ENCODE assay signal across 7 mouse cellular contexts in the genomic region with DNA sequence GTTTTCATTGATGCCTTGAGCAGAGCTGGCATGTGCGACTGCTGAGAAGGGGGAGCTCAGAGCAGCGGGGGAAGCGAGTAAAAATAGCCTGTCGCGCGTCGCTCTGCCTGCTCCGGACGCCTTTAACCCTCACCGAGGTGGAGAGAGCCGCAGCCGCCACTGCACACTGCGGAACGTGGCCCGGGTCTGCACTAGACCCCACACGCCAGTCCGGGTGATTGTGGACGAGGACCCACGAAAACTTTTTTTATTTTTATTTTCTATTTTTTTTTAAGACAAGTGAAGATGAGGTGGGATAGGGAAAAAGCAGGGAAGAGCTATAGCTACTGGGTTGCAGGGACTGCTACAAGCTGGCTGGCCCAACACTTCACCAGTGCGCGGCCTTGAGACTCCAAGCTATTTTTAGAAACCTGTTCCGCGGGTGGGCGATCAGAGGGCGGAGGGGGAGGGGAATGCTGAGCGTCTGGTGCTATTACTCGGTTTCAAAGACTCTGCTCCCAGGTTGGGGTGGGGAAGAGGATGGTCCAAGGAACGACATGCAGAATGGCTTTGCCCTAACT. TPM values are rescaled to one million over a fixed set of nuclear protein-coding genes. Genes with fewer than 3 reads are reported as not detected.
DNase-seq lines count a peak whose midpoint lies in the region; ATAC-seq lines count a peak whose summit lies in the region.

No protein-coding gene starts in this region.

- intact Hi-C loops in left cerebral cortex, postnatal 36 days (cut with DNase I) = loop anchor here (5.0 kb wide), 4 partner anchors 76 to 224 kb away; no protein-coding TSS in a partner anchor

- H3K4me2 ChIP-seq in heart, embryonic 16.5 days (ENCODE audit: low read depth, low read length) = peak overlapping the region; percentile 86

- peak; percentile 80 for DNase-seq in R1 (ENCODE audit: low read depth, low spot score)
- DNase-seq in cerebellum, adult 8-10 months = peak; percentile 37
- peak; percentile 41 to 59 for DNase-seq in left cerebral cortex, postnatal 36 days (ENCODE audit: low spot score in 2 of 2)
- peak; percentile 82 to 84 for DNase-seq in right cerebral cortex, postnatal 10 days (ENCODE audit: low spot score in 2 of 2)
- no peak for DNase-seq in adrenal gland, postnatal 4 days (ENCODE audit: low spot score in 2 of 2)
- no peak for DNase-seq in yolk sac, embryonic 10.5 days (ENCODE audit: low spot score)

- H3K27me3 ChIP-seq in heart, embryonic 16.5 days (ENCODE audit: control insufficient read depth, insufficient read depth, low read length) = peaks cover 50% of the 10 kb centered on the region

- 0 out of 2 replicates have a peak overlapping the region, but pooled peaks have one; percentile 38 for H3K9ac ChIP-seq in heart, embryonic 16.5 days (ENCODE audit: low read length)

- H3K36me3 ChIP-seq in heart, embryonic 16.5 days (ENCODE audit: control insufficient read depth, insufficient read depth) = no peaks in the 10 kb centered on the region

- H3K4me3 ChIP-seq in heart, embryonic 16.5 days (ENCODE audit: low read length) = peak overlapping the region; percentile 50

- no peaks in the 10 kb centered on the region for H3K9me3 ChIP-seq in heart, embryonic 16.5 days (replicated peaks; ENCODE audit: control insufficient read depth, low read length)

- peaks cover 17% of the 10 kb centered on the region for H3K4me1 ChIP-seq in heart, embryonic 16.5 days (ENCODE audit: control insufficient read depth, insufficient read depth, low read length)

- peak; percentile 85 for ATAC-seq in heart, embryonic 16.5 days (replicated peaks; ENCODE audit: extremely low read depth, insufficient read depth, low FRiP score)

- WGBS in heart, embryonic 16.5 days = under 1% methylated on average over 28 of the region's 28 CpGs

- H3K27ac ChIP-seq in heart, embryonic 16.5 days (ENCODE audit: low read length) = peak overlapping the region; percentile 28

RNA-seq across cellular contexts. Expression of a gene that starts 2.6 kb away (rescaled TPM):
- polyA plus RNA-seq in heart, embryonic 16.5 days (2015; fragmentation: Nextera tagmentation; extraction: Ambion mirVana) = 0.07 TPM in 1 of 2 replicates, not detected in the other
- 10 to 100 TPM; 90.8 to 97.3 TPM for total RNA-seq in left cerebral cortex, postnatal 36 days (2021)
- total RNA-seq in adrenal gland, postnatal 4 days (2021) = under 1 TPM in 1 of 2 experiments, not detected in 1; 0.42 TPM

Comparison
In these comparisons a context has a peak if more than half of its experiments do, and no peak if none do; other contexts are left out.
1. DNase-seq: peak in R1 (single experiment), cerebellum, adult 8-10 months (single experiment), left cerebral cortex, postnatal 36 days (2 of 2) and right cerebral cortex, postnatal 10 days (2 of 2); none in adrenal gland, postnatal 4 days (0 of 2) and yolk sac, embryonic 10.5 days (single experiment).
2. RNA of a gene that starts 2.6 kb away (total RNA-seq): 90.8 to 97.3 TPM in left cerebral cortex, postnatal 36 days; 0.42 TPM in adrenal gland, postnatal 4 days; every median in the first group is over 10 times any median in the second.